Mouse (Mus musculus) forebrain, postnatal 0 days (tissue): ENCODE data around the gene Max. TPM values are rescaled to one million over a fixed set of nuclear protein-coding genes. Genes with fewer than 3 reads are reported as not detected.

Experiments
- ATAC-seq: fragments of 200-750 bp; cut with Nextera tagmentation; 2 replicates; pipeline ENCODE4 v1.8.0; 2017; ENCODE audit warnings: mild to moderate bottlenecking, moderate library complexity
- DNase-seq: peaks from one replicate; pipeline ENCODE4 v3.0.0-alpha.2; 2015
- H3K27ac ChIP-seq: fragments of 300-500 bp; sonication (generic); 2 replicates; pipeline ENCODE4 v1.5.1; 2014; ENCODE audit warnings: low read depth, mild to moderate bottlenecking, antibody characterized with exemption, low read length, moderate library complexity, mixed read lengths
- H3K27me3 ChIP-seq: fragments of 300-500 bp; sonication (generic); 2 replicates; pipeline ENCODE4 v1.6.1; 2014; ENCODE audit warnings: mild to moderate bottlenecking, low read length, mixed read lengths; ENCODE audit not compliant: insufficient read depth
- H3K36me3 ChIP-seq: fragments of 300-500 bp; sonication (generic); 2 replicates; pipeline ENCODE4 v1.6.1; 2014; ENCODE audit warnings: mild to moderate bottlenecking, moderate library complexity; ENCODE audit not compliant: insufficient read depth
- H3K4me1 ChIP-seq: fragments of 300-500 bp; sonication (generic); 2 replicates; pipeline ENCODE4 v1.6.1; 2014; ENCODE audit warnings: antibody characterized with exemption; ENCODE audit not compliant: insufficient read depth
- H3K4me2 ChIP-seq: fragments of 300-500 bp; sonication (generic); 2 replicates; pipeline ENCODE4 v1.6.1; 2014; ENCODE audit warnings: low read depth, mild to moderate bottlenecking, moderate library complexity
- H3K4me3 ChIP-seq: fragments of 300-500 bp; sonication (generic); 2 replicates; pipeline ENCODE4 v1.5.1; 2014; ENCODE audit warnings: low read depth, low read length, mixed read lengths
- H3K9ac ChIP-seq: fragments of 300-500 bp; sonication (generic); 2 replicates; pipeline ENCODE4 v1.6.1; 2014; ENCODE audit warnings: mild to moderate bottlenecking
- H3K9me3 ChIP-seq: fragments of 300-500 bp; sonication (generic); 2 replicates; pipeline ENCODE4 v1.6.1; 2016; ENCODE audit warnings: low read length
- CTCF ChIP-seq: sonication (generic); IDR thresholded peaks from 2 replicates; pipeline ENCODE4 v1.5.1; 2016; ENCODE audit warnings: antibody characterized with exemption, control low read depth, low read depth
- WGBS: fragments of 180-500 bp; shearing (Covaris S2); extraction: QIAGEN DNeasy Blood & Tissue Kit; methylation state at CpG from one replicate; pipeline ENCODE4 v1.1.7; 2014; 5-methylcytosine and 5-hydroxymethylcytosine counted together
- polyA plus RNA-seq: library from polyadenylated mRNA; unstranded; fragments of >200 nt; fragmentation: Nextera tagmentation; extraction: Ambion mirVana; gene quantifications from 2 replicates; pipeline ENCODE4 v1.2.1, GENCODE M21; 2015
- total RNA-seq: library from RNA; depleted of rRNA; stranded (reverse); fragments of >200 nt; gene quantifications from 2 replicates; pipeline ENCODE4 v1.2.3, GENCODE M21; 2014

Gene Max
- total and polyA plus RNA-seq, 2 experiments from 2014 or later, result 14.6 to 56.0 TPM

GRCm38 (mm10) chr12:76920990-76921389, 41.0 kb downstream of the Max start:
- no peak for TF ChIP-seq CTCF
- 87% methylated on average over 8 of the region's 8 CpGs for WGBS
- Histone ChIP-seq H3K4me3 (no peak overlapping the region), H3K9me3 (no peaks in the 10 kb centered on the region), H3K27me3 (no peaks in the 10 kb centered on the region), H3K4me1 (no peaks in the 10 kb centered on the region), H3K27ac (no peak overlapping the region), H3K36me3 (peaks cover 18% of the 10 kb centered on the region; the same call in 1 of the 2 replicates), H3K9ac (no peak overlapping the region), H3K4me2 (no peak overlapping the region)
- DNase-seq (no peak), ATAC-seq (no peak)

DNA sequence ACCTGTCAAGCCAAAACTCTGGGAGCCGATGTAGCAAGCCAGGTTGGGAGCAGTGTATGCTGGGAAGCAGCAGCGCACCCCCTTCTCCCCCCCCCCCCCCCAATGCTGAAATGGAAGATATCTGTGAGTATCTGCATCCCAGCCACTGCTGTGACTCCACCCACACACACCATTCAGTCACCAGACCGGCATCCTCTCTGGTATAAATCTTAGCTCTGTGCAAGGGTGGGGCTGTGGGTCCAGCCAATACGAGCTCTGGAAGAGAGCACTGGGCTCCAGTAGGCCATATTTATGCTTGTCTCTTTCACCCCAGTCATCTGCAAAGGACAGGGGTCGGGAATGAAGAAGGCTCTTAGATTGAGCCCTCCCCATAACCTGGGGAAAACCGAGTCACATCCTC, 41.6 kb downstream of the Max start:
- TF ChIP-seq CTCF, result no peak
- H3K4me1 ChIP-seq, result no peaks in the 10 kb centered on the region
- H3K27ac ChIP-seq, result no peak overlapping the region
- H3K36me3 ChIP-seq, result peaks cover 19% of the 10 kb centered on the region; the same call in 1 of the 2 replicates
- no peak overlapping the region for H3K9ac ChIP-seq
- no peak overlapping the region for H3K4me3 ChIP-seq
- DNase-seq, result no peak
- ATAC-seq, result no peak
- no peak overlapping the region for H3K4me2 ChIP-seq
- no peaks in the 10 kb centered on the region for H3K9me3 ChIP-seq
- no peaks in the 10 kb centered on the region for H3K27me3 ChIP-seq
- 79% methylated on average over 6 of the region's 6 CpGs for WGBS

- no peak for ATAC-seq
- TF ChIP-seq CTCF, result no peak
- WGBS, result 70% methylated on average over 3 of the region's 3 CpGs
These were observed 43.1 kb downstream of the Max start for GRCm38 (mm10) chr12:76918855-76919254.

GRCm38 (mm10) chr12:76918113-76918512, 43.9 kb downstream of the Max start:
- DNase-seq (no peak), ATAC-seq (no peak)
- TF ChIP-seq CTCF, result no peak
- Histone ChIP-seq H3K9me3 (no peaks in the 10 kb centered on the region), H3K4me2 (no peak overlapping the region), H3K27me3 (no peaks in the 10 kb centered on the region), H3K4me1 (no peaks in the 10 kb centered on the region), H3K36me3 (peaks cover 27% of the 10 kb centered on the region; the same call in 1 of the 2 replicates), H3K27ac (no peak overlapping the region), H3K9ac (no peak overlapping the region), H3K4me3 (no peak overlapping the region)
- WGBS, result 76% methylated on average over 6 of the region's 6 CpGs

More at GRCm38 (mm10) chr12:76918855-76919254, 43.1 kb downstream of the Max start:
- Histone ChIP-seq H3K36me3 (peaks cover 27% of the 10 kb centered on the region; the same call in 1 of the 2 replicates), H3K9ac (no peak overlapping the region), H3K27me3 (no peaks in the 10 kb centered on the region), H3K27ac (no peak overlapping the region), H3K4me1 (no peaks in the 10 kb centered on the region), H3K4me2 (no peak overlapping the region), H3K9me3 (no peaks in the 10 kb centered on the region), H3K4me3 (no peak overlapping the region)
- DNase-seq, result no peak

DNA sequence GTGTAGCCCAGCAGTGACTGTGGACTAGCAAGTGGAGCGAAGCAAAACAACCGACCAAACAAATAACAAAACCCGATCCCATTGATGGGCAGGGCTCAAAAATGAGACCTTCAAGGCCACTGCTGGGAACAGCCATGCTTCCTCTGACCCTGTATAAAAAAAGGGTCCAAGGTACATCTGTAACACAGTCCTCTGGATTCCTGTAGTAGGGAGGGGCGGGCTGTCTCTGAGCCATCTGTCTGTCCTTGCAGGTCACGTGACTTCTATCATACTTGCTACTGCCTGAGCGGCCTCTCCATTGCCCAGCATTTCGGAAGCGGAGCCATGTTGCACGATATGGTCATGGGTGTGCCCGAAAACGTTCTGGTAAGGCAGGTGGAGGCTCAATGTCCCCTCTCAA, 45.8 kb downstream of the Max start:
- TF ChIP-seq CTCF, result no peak
- peaks cover 27% of the 10 kb centered on the region; the same call in 1 of the 2 replicates for H3K36me3 ChIP-seq
- no peak overlapping the region for H3K4me2 ChIP-seq
- ATAC-seq (no peak), DNase-seq (no peak)
- no peak overlapping the region for H3K4me3 ChIP-seq
- no peaks in the 10 kb centered on the region for H3K27me3 ChIP-seq
- 93% methylated on average over 11 of the region's 11 CpGs for WGBS
- H3K9ac ChIP-seq, result no peak overlapping the region
- no peak overlapping the region for H3K27ac ChIP-seq
- no peaks in the 10 kb centered on the region for H3K9me3 ChIP-seq
- no peaks in the 10 kb centered on the region for H3K4me1 ChIP-seq

GRCm38 (mm10) chr12:76912193-76912592, 49.8 kb downstream of the Max start:
- H3K4me3 ChIP-seq, result no peak overlapping the region
- no peak for TF ChIP-seq CTCF
- H3K4me2 ChIP-seq, result no peak overlapping the region
- H3K9ac ChIP-seq, result no peak overlapping the region
- H3K27me3 ChIP-seq, result no peaks in the 10 kb centered on the region
- ATAC-seq (no peak), DNase-seq (no peak)
- H3K4me1 ChIP-seq, result no peaks in the 10 kb centered on the region
- peaks cover 21% of the 10 kb centered on the region for H3K36me3 ChIP-seq
- H3K27ac ChIP-seq, result no peak overlapping the region
- no peaks in the 10 kb centered on the region for H3K9me3 ChIP-seq
- 84% methylated on average over 9 of the region's 9 CpGs for WGBS

GRCm38 (mm10) chr12:76911171-76911726, 50.8 kb downstream of the Max start:
- Histone ChIP-seq H3K9me3 (no peaks in the 10 kb centered on the region), H3K4me3 (no peak overlapping the region), H3K4me1 (no peaks in the 10 kb centered on the region), H3K36me3 (peaks cover 20% of the 10 kb centered on the region), H3K27me3 (no peaks in the 10 kb centered on the region), H3K4me2 (no peak overlapping the region), H3K9ac (no peak overlapping the region), H3K27ac (no peak overlapping the region)
- ATAC-seq (no peak), DNase-seq (no peak)
- WGBS, result 68% methylated on average over 16 of the region's 16 CpGs
- no peak for TF ChIP-seq CTCF
